Mouse (Mus musculus) liver, embryonic 12.5 days (tissue): ENCODE results near the gene Hspa4. TPM values are rescaled to one million over a fixed set of nuclear protein-coding genes. Genes with fewer than 3 reads are reported as not detected.
"Not testable (repeated sequence)": the region's sequence is repeated elsewhere in the genome, so short reads cannot be mapped to it uniquely, and the experiment has no call there.

Experiments used
- ATAC-seq: fragments of 200-750 bp; cut with Nextera tagmentation; 2 replicates; pipeline ENCODE4 v1.8.0; 2017; ENCODE audit warnings: moderate number of reproducible peaks, mild to moderate bottlenecking, moderate library complexity
- H3K27ac ChIP-seq: fragments of 300-500 bp; sonication (generic); 2 replicates; pipeline ENCODE4 v1.5.1; 2016; ENCODE audit warnings: mild to moderate bottlenecking
- H3K27me3 ChIP-seq: fragments of 300-500 bp; sonication (generic); replicated peaks from 2 replicates; pipeline ENCODE4 v1.6.1; 2016; ENCODE audit warnings: mild to moderate bottlenecking, moderate library complexity
- H3K36me3 ChIP-seq: fragments of 300-500 bp; sonication (generic); 2 replicates; pipeline ENCODE4 v1.6.1; 2016; ENCODE audit warnings: mild to moderate bottlenecking, moderate library complexity
- H3K4me1 ChIP-seq: fragments of 300-500 bp; sonication (generic); 2 replicates; pipeline ENCODE4 v1.6.1; 2016
- H3K4me2 ChIP-seq: fragments of 300-500 bp; sonication (generic); 2 replicates; pipeline ENCODE4 v1.6.1; 2016; ENCODE audit warnings: mild to moderate bottlenecking, moderate library complexity
- H3K4me3 ChIP-seq: fragments of 300-500 bp; sonication (generic); 2 replicates; pipeline ENCODE4 v1.5.1; 2016; ENCODE audit warnings: mild to moderate bottlenecking, moderate library complexity
- H3K9ac ChIP-seq: fragments of 300-500 bp; sonication (generic); 2 replicates; pipeline ENCODE4 v1.6.1; 2016; ENCODE audit warnings: mild to moderate bottlenecking, moderate library complexity
- H3K9me3 ChIP-seq: fragments of 300-500 bp; sonication (generic); replicated peaks from 2 replicates; pipeline ENCODE4 v1.6.1; 2016; ENCODE audit warnings: mild to moderate bottlenecking, moderate library complexity
- WGBS: fragments of 180-500 bp; shearing (Covaris S2); methylation state at CpG from one replicate; pipeline ENCODE4 v1.1.7; 2016; ENCODE audit not compliant: insufficient replicate concordance; 5-methylcytosine and 5-hydroxymethylcytosine counted together
- polyA plus RNA-seq: library from polyadenylated mRNA; unstranded; fragments of >200 nt; fragmentation: Nextera tagmentation; extraction: Ambion mirVana; gene quantifications from 2 replicates; pipeline ENCODE4 v1.2.1, GENCODE M21; 2016

The Hspa4 gene
- polyA plus RNA-seq, 1 experiment from 2014 or later = 101 TPM

DNA sequence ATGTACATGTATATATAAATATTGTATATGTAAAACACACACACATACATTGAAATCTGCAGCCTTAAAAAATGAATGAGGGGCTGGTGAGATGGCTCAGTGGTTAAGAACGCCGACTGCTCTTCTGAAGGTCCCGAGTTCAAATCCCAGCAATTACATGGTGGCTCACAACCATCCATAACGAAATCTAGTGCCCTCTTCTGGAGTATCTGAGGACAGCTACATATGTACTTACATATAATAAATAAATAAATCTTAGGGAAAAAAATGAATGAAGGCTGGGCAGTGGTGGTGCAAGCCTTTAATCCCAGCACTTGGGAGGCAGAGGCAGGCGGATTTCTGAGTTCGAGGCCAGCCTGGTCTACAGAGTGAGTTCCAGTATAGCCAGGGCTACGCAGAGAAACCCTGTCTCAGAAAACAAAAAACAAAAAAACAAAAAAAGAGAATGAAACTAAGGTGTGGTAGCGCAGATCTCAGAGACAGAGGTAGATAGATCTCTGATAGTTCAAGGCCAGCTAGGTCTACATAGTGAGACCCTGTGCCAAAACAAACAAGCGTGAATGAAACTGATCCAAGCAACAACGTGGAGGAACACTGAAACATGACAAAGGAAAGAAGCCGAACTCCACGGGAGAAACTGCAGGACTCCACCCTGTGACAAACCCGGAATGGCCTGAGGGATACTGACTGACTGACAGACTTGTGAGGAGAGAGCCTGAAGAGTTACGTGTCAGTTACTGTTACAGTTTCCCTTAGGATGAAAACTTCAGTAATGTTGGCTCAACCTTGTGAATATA is 4.0 kb upstream of the Hspa4 start:
- Histone ChIP-seq H3K27ac (no peak overlapping the region), H3K36me3 (no peaks in the 10 kb centered on the region), H3K4me2 (no peak overlapping the region), H3K9me3 (no peaks in the 10 kb centered on the region), H3K27me3 (no peaks in the 10 kb centered on the region), H3K4me3 (no peak overlapping the region), H3K9ac (no peak overlapping the region), H3K4me1 (peaks cover 22% of the 10 kb centered on the region)
- 77% methylated on average over 14 of the region's 14 CpGs for WGBS
- no peak for ATAC-seq

GRCm38 (mm10) chr11:53301167-53301515 is 884 bp upstream of the Hspa4 start:
- ATAC-seq = no peak

DNA sequence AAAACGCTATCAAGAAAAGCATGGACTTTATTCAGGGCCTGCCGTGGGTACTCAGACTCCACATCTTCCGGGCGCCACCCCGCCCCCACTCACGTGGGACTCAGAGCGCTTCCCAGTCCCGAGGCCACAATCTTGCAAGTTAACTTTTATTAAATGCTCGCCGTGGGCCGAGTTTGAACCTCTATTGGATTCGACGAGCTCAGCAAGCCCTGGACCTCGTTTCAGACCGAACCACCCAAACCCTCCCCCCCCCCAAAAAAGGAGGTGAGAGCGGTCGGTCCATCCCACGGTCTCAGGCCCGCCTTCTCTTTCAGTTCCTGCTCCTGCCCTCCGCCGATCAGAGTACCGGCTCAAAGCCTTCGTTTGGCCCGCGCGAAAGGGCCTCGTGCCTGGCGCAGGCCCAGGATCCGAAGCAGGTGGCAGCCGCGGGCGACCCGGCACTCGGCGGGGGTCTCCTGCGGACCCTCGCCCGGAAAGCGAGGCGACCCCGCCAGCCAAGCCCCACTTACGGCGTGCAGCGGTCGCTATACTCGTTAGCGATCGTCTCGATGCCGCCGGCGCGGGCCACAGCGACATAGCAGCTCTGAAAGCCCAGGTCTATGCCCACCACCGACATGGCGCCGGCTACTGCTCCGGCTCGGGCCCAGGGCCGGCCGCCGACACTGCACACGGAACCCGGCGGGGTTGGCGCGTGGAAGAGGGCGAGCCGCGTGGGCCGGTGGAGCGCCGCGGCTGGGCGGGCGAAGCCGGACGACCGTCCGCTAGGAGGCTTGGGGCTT is 517 bp downstream of the Hspa4 start:
- Histone ChIP-seq H3K4me1 (peaks cover 54% of the 10 kb centered on the region), H3K27ac (peak overlapping the region; percentile 98), H3K4me2 (peak overlapping the region; percentile 89), H3K9ac (peak overlapping the region; percentile 100), H3K9me3 (no peaks in the 10 kb centered on the region), H3K36me3 (peaks cover 32% of the 10 kb centered on the region), H3K4me3 (peak overlapping the region; percentile 100), H3K27me3 (no peaks in the 10 kb centered on the region)
- ATAC-seq = peak; percentile 58
- WGBS = under 1% methylated on average over 80 of the region's 80 CpGs

More at GRCm38 (mm10) chr11:53301167-53301515, 884 bp upstream of the Hspa4 start:
- H3K9me3 ChIP-seq = no peaks in the 10 kb centered on the region
- peak overlapping the region; percentile 89 for H3K4me2 ChIP-seq
- H3K4me1 ChIP-seq = peaks cover 42% of the 10 kb centered on the region
- H3K27ac ChIP-seq = peak overlapping the region; percentile 98
- H3K9ac ChIP-seq = peak overlapping the region; percentile 100
- WGBS = 42% methylated on average over 9 of the region's 9 CpGs
- peak overlapping the region; percentile 100 for H3K4me3 ChIP-seq
- peaks cover 24% of the 10 kb centered on the region for H3K36me3 ChIP-seq
- no peaks in the 10 kb centered on the region for H3K27me3 ChIP-seq

GRCm38 (mm10) chr11:53297947-53298860 is 2.1 kb downstream of the Hspa4 start:
- ATAC-seq = no peak
- Histone ChIP-seq H3K27me3 (no peaks in the 10 kb centered on the region), H3K4me1 (peaks cover 62% of the 10 kb centered on the region), H3K36me3 (peaks cover 44% of the 10 kb centered on the region), H3K4me2 (peak overlapping the region; percentile 89), H3K27ac (peak overlapping the region; percentile 13; the same call in 1 of the 2 replicates), H3K9ac (peak overlapping the region; percentile 100), H3K4me3 (peak overlapping the region; percentile 100), H3K9me3 (no peaks in the 10 kb centered on the region)
- WGBS = 63% methylated on average over 7 of the region's 7 CpGs

DNA sequence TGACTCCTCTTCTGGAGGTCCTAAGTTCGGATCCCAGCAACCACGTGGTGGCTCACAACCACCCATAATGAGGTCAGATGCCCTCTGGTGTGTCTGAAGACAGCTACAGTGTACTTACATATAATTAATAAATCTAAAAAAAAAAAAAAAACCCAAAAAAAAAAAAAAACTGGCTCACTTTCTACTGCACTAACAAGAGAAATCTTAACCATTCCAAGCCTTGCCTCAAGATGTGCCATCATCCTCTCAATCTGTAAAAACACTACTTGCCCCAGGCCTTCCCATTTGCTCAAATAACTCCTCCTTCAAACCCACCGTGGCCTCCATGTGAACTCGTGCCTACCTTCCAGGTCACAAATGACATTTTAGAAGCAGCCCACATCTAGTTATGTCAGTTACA is 3.4 kb downstream of the Hspa4 start:
- H3K27ac ChIP-seq = no peak overlapping the region
- no peak for ATAC-seq
- H3K36me3 ChIP-seq = peaks cover 57% of the 10 kb centered on the region
- 50% methylated on average over 4 of the region's 4 CpGs for WGBS
- no peak overlapping the region for H3K9ac ChIP-seq
- peaks cover 60% of the 10 kb centered on the region for H3K4me1 ChIP-seq
- peak overlapping the region; percentile 89; the same call in 1 of the 2 replicates for H3K4me2 ChIP-seq
- H3K4me3 ChIP-seq = no peak overlapping the region
- H3K27me3 ChIP-seq = no peaks in the 10 kb centered on the region
- H3K9me3 ChIP-seq = no peaks in the 10 kb centered on the region

- WGBS = 50% methylated on average over 5 of the region's 5 CpGs
- H3K4me2 ChIP-seq = peak overlapping the region; percentile 46; the same call in 1 of the 2 replicates
- no peak overlapping the region for H3K4me3 ChIP-seq
- peaks cover 49% of the 10 kb centered on the region for H3K4me1 ChIP-seq
- H3K9ac ChIP-seq = 0 out of 2 replicates have a peak overlapping the region, but pooled peaks have one; percentile 9
- peaks cover 81% of the 10 kb centered on the region for H3K36me3 ChIP-seq
- ATAC-seq = peak; percentile 74
- no peaks in the 10 kb centered on the region for H3K27me3 ChIP-seq
- H3K9me3 ChIP-seq = no peaks in the 10 kb centered on the region
- H3K27ac ChIP-seq = peak overlapping the region; percentile 72
These were observed 5.8 kb downstream of the Hspa4 start for GRCm38 (mm10) chr11:53294441-53294840.

DNA sequence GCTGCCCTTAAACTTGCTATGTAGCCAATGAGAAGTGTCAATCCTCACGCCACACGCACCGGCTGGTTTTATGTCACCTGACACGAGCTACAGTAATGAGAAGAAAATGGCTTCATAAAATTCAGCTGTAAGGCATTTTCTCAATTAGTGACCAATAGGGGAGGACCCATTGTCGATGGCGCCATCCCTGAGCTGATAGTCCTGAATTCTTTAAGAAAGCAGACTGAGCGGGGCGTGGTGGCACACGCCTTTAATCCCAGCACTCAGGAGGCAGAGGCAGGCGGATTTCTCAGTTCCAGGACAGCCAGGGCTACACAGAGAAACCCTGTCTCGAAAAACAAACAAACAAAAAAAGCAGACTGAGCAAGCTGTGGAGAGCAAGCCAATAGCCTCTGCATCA is 9.4 kb downstream of the Hspa4 start:
- WGBS = 81% methylated on average over 11 of the region's 11 CpGs
- ATAC-seq = no peak
- Histone ChIP-seq H3K27me3 (no peaks in the 10 kb centered on the region), H3K4me2 (no peak overlapping the region), H3K4me3 (no peak overlapping the region), H3K27ac (no peak overlapping the region), H3K9ac (no peak overlapping the region), H3K9me3 (no peaks in the 10 kb centered on the region), H3K36me3 (peaks cover 92% of the 10 kb centered on the region), H3K4me1 (peaks cover 17% of the 10 kb centered on the region)

DNA sequence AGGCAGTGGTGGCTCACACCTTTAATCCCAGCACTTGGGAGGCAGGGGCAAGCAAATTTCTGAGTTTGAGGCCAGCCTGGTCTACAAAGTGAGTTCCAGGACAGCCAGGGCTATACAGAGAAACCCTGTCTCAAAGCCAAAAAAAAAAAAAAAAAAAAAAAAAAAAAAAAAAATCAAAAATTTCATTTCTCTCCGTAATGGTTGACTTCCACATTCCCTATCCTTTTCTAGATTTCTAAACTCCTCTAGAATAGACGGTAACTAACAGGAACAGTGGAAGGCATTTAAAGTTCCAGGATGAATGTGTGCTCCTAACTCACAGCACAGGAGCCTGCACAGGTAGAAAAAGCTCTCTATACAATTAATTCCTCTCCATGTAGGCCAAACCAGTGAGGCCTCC is 10.1 kb downstream of the Hspa4 start:
- H3K4me2 ChIP-seq, H3K9ac ChIP-seq, H3K4me3 ChIP-seq, H3K9me3 ChIP-seq, H3K27me3 ChIP-seq, ATAC-seq, H3K27ac ChIP-seq: not testable (repeated sequence)
- H3K4me1 ChIP-seq = peaks cover 12% of the 10 kb centered on the region
- H3K36me3 ChIP-seq = peaks cover 96% of the 10 kb centered on the region
- WGBS = 86% methylated on average over 2 of the region's 2 CpGs

- WGBS = 66% methylated on average over 6 of the region's 6 CpGs
- no peaks in the 10 kb centered on the region for H3K9me3 ChIP-seq
- no peak overlapping the region for H3K4me3 ChIP-seq
- H3K36me3 ChIP-seq = peaks cover 96% of the 10 kb centered on the region
- no peak overlapping the region for H3K4me2 ChIP-seq
- H3K27me3 ChIP-seq = no peaks in the 10 kb centered on the region
- H3K9ac ChIP-seq = no peak overlapping the region
- no peak overlapping the region for H3K27ac ChIP-seq
- ATAC-seq = no peak
- H3K4me1 ChIP-seq = no peaks in the 10 kb centered on the region
These were observed 14.4 kb downstream of the Hspa4 start for GRCm38 (mm10) chr11:53285885-53286284.

DNA sequence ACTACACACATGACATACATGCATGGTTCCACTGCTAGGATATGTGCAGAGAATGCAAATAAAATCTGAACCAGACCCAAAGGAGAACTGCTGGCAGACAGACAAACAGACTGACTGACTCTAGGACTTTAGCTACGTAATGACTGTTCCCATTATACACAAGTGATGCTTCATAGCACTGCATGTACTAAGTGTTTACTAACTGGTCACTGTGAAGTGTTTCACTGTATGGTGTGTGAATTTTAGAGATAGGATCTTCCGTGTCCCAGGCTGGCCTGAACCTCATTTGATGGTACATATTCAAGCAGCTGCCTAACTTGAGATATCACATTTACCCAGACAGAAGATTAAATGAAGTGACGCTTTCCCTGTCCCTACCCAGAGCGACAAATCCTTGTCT is 21.8 kb downstream of the Hspa4 start:
- Histone ChIP-seq H3K27ac (no peak overlapping the region), H3K4me2 (no peak overlapping the region), H3K9me3 (no peaks in the 10 kb centered on the region), H3K27me3 (no peaks in the 10 kb centered on the region), H3K4me3 (no peak overlapping the region), H3K9ac (no peak overlapping the region), H3K36me3 (peaks cover 90% of the 10 kb centered on the region), H3K4me1 (no peaks in the 10 kb centered on the region)
- WGBS = 81% methylated on average over 4 of the region's 4 CpGs
- ATAC-seq = no peak

- Histone ChIP-seq H3K27me3 (no peaks in the 10 kb centered on the region), H3K9ac (no peak overlapping the region), H3K9me3 (no peaks in the 10 kb centered on the region), H3K4me3 (no peak overlapping the region), H3K36me3 (peaks cover 92% of the 10 kb centered on the region), H3K27ac (no peak overlapping the region), H3K4me2 (no peak overlapping the region), H3K4me1 (no peaks in the 10 kb centered on the region; the same call in 1 of the 2 replicates)
- WGBS = 91% methylated on average over 3 of the region's 3 CpGs
- no peak for ATAC-seq
These were observed 24.9 kb downstream of the Hspa4 start for GRCm38 (mm10) chr11:53275358-53275757.
